Mouse (Mus musculus) heart, embryonic 13.5 days (tissue): Measurements from ENCODE around the gene Svip. TPM values are rescaled to one million over a fixed set of nuclear protein-coding genes. Genes with fewer than 3 reads are reported as not detected.
A peak's percentile ranks its signal among the peaks of the same experiment; 100 is the strongest.

Experiments used
- ATAC-seq: fragments of 200-750 bp; cut with Nextera tagmentation; 2 replicates; pipeline ENCODE4 v1.8.0; 2017; ENCODE audit warnings: moderate TSS enrichment; ENCODE audit not compliant: insufficient number of reproducible peaks, low FRiP score, low TSS enrichment; ENCODE audit errors: extremely low read depth
- H3K27ac ChIP-seq: fragments of 300-500 bp; sonication (generic); replicated peaks from 2 replicates; pipeline ENCODE4 v1.5.1; 2015; ENCODE audit warnings: moderate library complexity, mild to moderate bottlenecking, inconsistent platforms
- H3K27me3 ChIP-seq: fragments of 300-500 bp; sonication (generic); replicated peaks from 2 replicates; pipeline ENCODE4 v1.6.1; 2015; ENCODE audit warnings: mild to moderate bottlenecking, inconsistent platforms
- H3K36me3 ChIP-seq: fragments of 300-500 bp; sonication (generic); 2 replicates; pipeline ENCODE4 v1.6.1; 2015; ENCODE audit warnings: mild to moderate bottlenecking, inconsistent platforms
- H3K4me1 ChIP-seq: fragments of 300-500 bp; sonication (generic); 2 replicates; pipeline ENCODE4 v1.6.1; 2015; ENCODE audit warnings: inconsistent platforms
- H3K4me2 ChIP-seq: fragments of 300-500 bp; sonication (generic); 2 replicates; pipeline ENCODE4 v1.6.1; 2015; ENCODE audit warnings: inconsistent platforms, mild to moderate bottlenecking, moderate library complexity
- H3K4me3 ChIP-seq: fragments of 300-500 bp; sonication (generic); 2 replicates; pipeline ENCODE4 v1.5.1; 2015; ENCODE audit warnings: moderate library complexity, mild to moderate bottlenecking, inconsistent platforms
- H3K9ac ChIP-seq: fragments of 300-500 bp; sonication (generic); 2 replicates; pipeline ENCODE4 v1.6.1; 2015; ENCODE audit warnings: inconsistent platforms, mild to moderate bottlenecking, moderate library complexity
- H3K9me3 ChIP-seq: fragments of 300-500 bp; sonication (generic); 2 replicates; pipeline ENCODE4 v1.6.1; 2016; ENCODE audit warnings: inconsistent platforms
- WGBS: fragments of 180-500 bp; shearing (Covaris S2); methylation state at CpG from one replicate; pipeline ENCODE4 v1.1.7; 2015; ENCODE audit warnings: mixed read lengths; 5-methylcytosine and 5-hydroxymethylcytosine counted together
- polyA plus RNA-seq: library from polyadenylated mRNA; unstranded; fragments of >200 nt; fragmentation: Nextera tagmentation; extraction: Ambion mirVana; gene quantifications from 2 replicates; pipeline ENCODE4 v1.2.1, GENCODE M21; 2015

The Svip gene
- polyA plus RNA-seq, 1 experiment from 2014 or later = 9.5 TPM

GRCm38 (mm10) chr7:51985763-51986162, 20.1 kb downstream of the Svip start:
- H3K9ac ChIP-seq = no peak overlapping the region
- H3K4me1 ChIP-seq = peaks cover 21% of the 10 kb centered on the region
- H3K9me3 ChIP-seq = no peaks in the 10 kb centered on the region
- H3K4me2 ChIP-seq = no peak overlapping the region
- H3K27me3 ChIP-seq = peaks cover 12% of the 10 kb centered on the region; the same call in 1 of the 2 replicates
- no peak overlapping the region for H3K4me3 ChIP-seq
- H3K27ac ChIP-seq = no peak overlapping the region
- no peak for ATAC-seq
- H3K36me3 ChIP-seq = no peaks in the 10 kb centered on the region
- WGBS = 71% methylated on average over 6 of the region's 6 CpGs

GRCm38 (mm10) chr7:51982303-51982702, 23.5 kb downstream of the Svip start:
- Histone ChIP-seq H3K27ac (peak overlapping the region; percentile 29), H3K4me2 (peak overlapping the region; percentile 47)
- peak; percentile 42; the same call in 1 of the 2 replicates for ATAC-seq

GRCm38 (mm10) chr7:51979271-51979670, 26.5 kb downstream of the Svip start:
- H3K36me3 ChIP-seq = no peaks in the 10 kb centered on the region
- H3K4me1 ChIP-seq = peaks cover 21% of the 10 kb centered on the region
- peaks cover 14% of the 10 kb centered on the region for H3K27me3 ChIP-seq
- no peak for ATAC-seq
- 44% methylated on average over 5 of the region's 5 CpGs for WGBS
- no peak overlapping the region for H3K27ac ChIP-seq
- no peak overlapping the region for H3K4me3 ChIP-seq
- H3K9ac ChIP-seq = no peak overlapping the region
- no peaks in the 10 kb centered on the region for H3K9me3 ChIP-seq
- H3K4me2 ChIP-seq = no peak overlapping the region

More at GRCm38 (mm10) chr7:51982303-51982702, 23.5 kb downstream of the Svip start:
- H3K4me1 ChIP-seq = peaks cover 21% of the 10 kb centered on the region
- H3K4me3 ChIP-seq = no peak overlapping the region
- no peak overlapping the region for H3K9ac ChIP-seq
- H3K36me3 ChIP-seq = no peaks in the 10 kb centered on the region
- no peaks in the 10 kb centered on the region for H3K9me3 ChIP-seq
- peaks cover 23% of the 10 kb centered on the region for H3K27me3 ChIP-seq
- 6% methylated on average over 1 of the region's 1 CpGs for WGBS

DNA sequence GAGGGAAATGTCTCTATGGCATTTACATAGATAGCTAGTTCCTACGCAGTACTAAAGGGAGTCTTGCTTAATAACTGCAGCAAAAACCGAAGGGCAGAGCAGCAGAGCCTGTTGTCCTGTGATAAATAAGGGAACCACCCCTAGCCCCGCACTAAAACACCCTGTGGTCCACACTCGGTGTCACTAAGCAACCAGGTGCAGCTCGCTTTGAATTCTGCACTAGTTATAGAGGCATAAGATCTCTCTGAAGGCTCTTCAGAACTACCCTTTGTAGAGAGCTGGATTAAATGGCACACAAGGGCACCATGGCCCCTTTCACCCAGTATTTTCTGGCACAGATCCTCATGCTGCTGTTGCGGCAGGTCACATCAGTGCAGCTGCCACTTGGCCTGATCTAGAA, 30.6 kb downstream of the Svip start:
- H3K4me3 ChIP-seq = no peak overlapping the region
- H3K9ac ChIP-seq = no peak overlapping the region
- WGBS = 67% methylated on average over 6 of the region's 6 CpGs
- H3K36me3 ChIP-seq = no peaks in the 10 kb centered on the region
- peaks cover 14% of the 10 kb centered on the region for H3K27me3 ChIP-seq
- no peaks in the 10 kb centered on the region for H3K9me3 ChIP-seq
- no peak for ATAC-seq
- no peaks in the 10 kb centered on the region for H3K4me1 ChIP-seq
- no peak overlapping the region for H3K4me2 ChIP-seq
- no peak overlapping the region for H3K27ac ChIP-seq

DNA sequence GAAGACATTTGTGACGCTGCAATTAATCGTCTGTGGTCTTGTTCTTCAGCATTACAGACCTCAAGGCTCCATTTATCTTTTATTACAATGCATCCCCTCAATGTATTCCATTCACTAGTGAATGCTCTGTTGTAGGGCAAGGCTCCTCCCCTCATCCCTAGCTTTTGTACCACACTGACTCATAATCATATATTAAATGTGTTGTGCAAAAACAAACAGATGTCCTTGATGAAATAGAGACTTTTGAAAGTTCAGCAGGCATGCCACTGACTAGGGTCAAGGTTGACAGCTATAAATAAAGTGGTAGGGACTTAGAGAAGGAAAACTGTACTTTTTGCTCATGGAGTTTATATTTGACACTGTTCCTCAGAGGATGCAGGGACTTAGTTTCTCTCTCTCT, 32.3 kb downstream of the Svip start:
- Histone ChIP-seq H3K4me1 (no peaks in the 10 kb centered on the region), H3K9me3 (no peaks in the 10 kb centered on the region), H3K27ac (no peak overlapping the region), H3K4me3 (no peak overlapping the region), H3K9ac (no peak overlapping the region), H3K4me2 (no peak overlapping the region), H3K27me3 (peaks cover 8% of the 10 kb centered on the region; the same call in 1 of the 2 replicates), H3K36me3 (no peaks in the 10 kb centered on the region)
- 78% methylated on average over 2 of the region's 2 CpGs for WGBS
- ATAC-seq = no peak

DNA sequence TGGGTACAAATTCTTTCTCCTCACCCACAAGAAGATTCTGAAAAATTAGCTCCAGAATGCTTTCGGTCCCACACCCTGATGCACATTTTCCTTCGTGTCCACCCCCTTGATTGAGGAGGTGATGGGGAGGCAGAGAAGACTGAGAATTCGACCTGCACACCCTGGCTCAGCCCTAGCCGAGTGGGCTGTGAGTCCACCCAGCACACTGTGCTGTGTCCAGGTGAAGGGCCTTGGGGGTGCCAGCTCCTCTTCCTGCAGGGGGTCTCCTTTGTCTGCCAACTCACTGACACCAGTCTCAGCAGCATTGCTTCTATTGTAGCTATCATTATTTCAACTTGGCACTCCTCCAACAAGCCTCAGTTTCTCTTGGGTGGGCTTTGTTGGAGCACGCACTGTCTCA, 32.7 kb downstream of the Svip start:
- H3K36me3 ChIP-seq = no peaks in the 10 kb centered on the region
- 71% methylated on average over 5 of the region's 5 CpGs for WGBS
- H3K27me3 ChIP-seq = peaks cover 8% of the 10 kb centered on the region; the same call in 1 of the 2 replicates
- no peaks in the 10 kb centered on the region for H3K4me1 ChIP-seq
- H3K27ac ChIP-seq = no peak overlapping the region
- H3K9ac ChIP-seq = no peak overlapping the region
- no peak overlapping the region for H3K4me2 ChIP-seq
- no peak for ATAC-seq
- no peak overlapping the region for H3K4me3 ChIP-seq
- H3K9me3 ChIP-seq = no peaks in the 10 kb centered on the region

DNA sequence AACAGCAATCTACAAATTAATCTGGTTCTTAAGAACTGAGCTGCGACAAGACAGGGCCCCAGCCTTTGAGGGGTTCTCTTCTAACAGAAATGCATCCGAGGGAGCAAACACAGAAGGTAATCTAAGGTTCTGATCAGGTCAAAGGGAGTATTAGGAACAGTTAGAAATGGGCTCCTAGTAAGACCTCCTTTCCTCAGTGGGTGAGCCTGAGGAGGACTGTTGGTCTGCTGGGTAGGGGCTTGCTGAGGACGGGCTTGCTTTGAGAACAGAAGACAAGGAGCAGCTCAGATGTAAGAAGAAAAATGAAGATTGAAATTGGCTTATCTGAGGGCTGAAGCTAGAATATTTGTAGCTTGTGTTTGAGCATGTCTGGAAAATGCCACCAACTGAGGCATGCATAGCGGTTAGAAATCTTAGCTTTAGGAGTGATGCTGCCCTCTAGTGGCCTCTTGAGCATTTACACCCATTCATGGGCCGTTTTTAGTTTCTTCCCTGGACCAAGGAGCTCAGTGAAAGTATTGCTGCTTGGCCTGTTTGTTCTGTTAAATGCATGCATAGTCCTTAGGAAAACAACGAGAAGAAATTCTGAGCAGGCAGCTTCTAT, 33.5 kb downstream of the Svip start:
- no peak overlapping the region for H3K27ac ChIP-seq
- H3K36me3 ChIP-seq = no peaks in the 10 kb centered on the region
- no peak overlapping the region for H3K4me2 ChIP-seq
- H3K9me3 ChIP-seq = no peaks in the 10 kb centered on the region
- no peak overlapping the region for H3K9ac ChIP-seq
- no peak for ATAC-seq
- WGBS = 30% methylated on average over 6 of the region's 6 CpGs
- H3K4me3 ChIP-seq = no peak overlapping the region
- H3K4me1 ChIP-seq = no peaks in the 10 kb centered on the region
- H3K27me3 ChIP-seq = peaks cover 8% of the 10 kb centered on the region; the same call in 1 of the 2 replicates

- H3K4me3 ChIP-seq = no peak overlapping the region
- no peak overlapping the region for H3K4me2 ChIP-seq
- no peak for ATAC-seq
- no peaks in the 10 kb centered on the region for H3K9me3 ChIP-seq
- H3K36me3 ChIP-seq = no peaks in the 10 kb centered on the region
- H3K27me3 ChIP-seq = peaks cover 8% of the 10 kb centered on the region; the same call in 1 of the 2 replicates
- H3K4me1 ChIP-seq = no peaks in the 10 kb centered on the region
- H3K27ac ChIP-seq = no peak overlapping the region
- no peak overlapping the region for H3K9ac ChIP-seq
These were observed 36.4 kb downstream of the Svip start for GRCm38 (mm10) chr7:51969379-51969778.

DNA sequence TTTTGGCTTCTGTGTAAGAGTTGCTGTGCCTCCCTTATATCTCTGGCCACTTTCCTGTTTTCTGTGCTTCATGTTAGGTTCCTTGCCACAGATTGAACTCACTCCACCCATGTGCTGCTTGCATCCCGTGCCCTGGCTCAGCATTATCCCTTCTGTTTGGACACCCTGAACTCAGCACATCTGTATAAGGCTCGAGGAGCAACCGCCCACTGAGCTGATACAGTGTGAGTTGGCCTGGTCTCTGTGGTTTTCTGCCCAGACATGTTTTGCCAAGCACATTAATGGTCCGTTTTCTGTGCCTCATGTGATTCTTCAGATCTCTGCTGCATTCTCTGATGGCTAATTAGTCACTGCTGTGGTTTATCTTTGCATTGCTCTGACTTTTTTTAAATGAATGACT, 38.2 kb downstream of the Svip start:
- Histone ChIP-seq H3K4me2 (no peak overlapping the region), H3K27me3 (no peaks in the 10 kb centered on the region), H3K36me3 (no peaks in the 10 kb centered on the region), H3K4me3 (no peak overlapping the region), H3K9ac (no peak overlapping the region), H3K9me3 (no peaks in the 10 kb centered on the region), H3K27ac (no peak overlapping the region), H3K4me1 (no peaks in the 10 kb centered on the region)
- no peak for ATAC-seq
- 74% methylated on average over 4 of the region's 4 CpGs for WGBS

GRCm38 (mm10) chr7:51964681-51965080, 41.1 kb downstream of the Svip start:
- ATAC-seq = no peak
- Histone ChIP-seq H3K9me3 (no peaks in the 10 kb centered on the region), H3K27ac (no peak overlapping the region), H3K4me2 (no peak overlapping the region), H3K4me1 (no peaks in the 10 kb centered on the region), H3K9ac (no peak overlapping the region), H3K4me3 (no peak overlapping the region), H3K27me3 (no peaks in the 10 kb centered on the region), H3K36me3 (no peaks in the 10 kb centered on the region)
- WGBS = 79% methylated on average over 7 of the region's 7 CpGs

GRCm38 (mm10) chr7:51962219-51962952, 43.4 kb downstream of the Svip start:
- 75% methylated on average over 10 of the region's 10 CpGs for WGBS
- no peaks in the 10 kb centered on the region for H3K9me3 ChIP-seq
- no peaks in the 10 kb centered on the region for H3K4me1 ChIP-seq
- H3K4me2 ChIP-seq = no peak overlapping the region
- H3K9ac ChIP-seq = no peak overlapping the region
- H3K4me3 ChIP-seq = no peak overlapping the region
- no peaks in the 10 kb centered on the region for H3K36me3 ChIP-seq
- ATAC-seq = no peak
- no peak overlapping the region for H3K27ac ChIP-seq
- no peaks in the 10 kb centered on the region for H3K27me3 ChIP-seq
